Mouse (Mus musculus) left cerebral cortex, adult 18-20 months (tissue): ENCODE results near the gene Fam69b. TPM values are rescaled to one million over a fixed set of nuclear protein-coding genes. Genes with fewer than 3 reads are reported as not detected.

Source experiments
- DNase-seq, 2 experiments: peaks; one replicate each; pipeline ENCODE4 v3.0.0; 2021 to 2022; ENCODE audit warnings: low spot score in 2 of 2, mixed read lengths in 1 of 2
- long read RNA-seq, 2 experiments: library from polyadenylated mRNA; stranded (forward); transcript quantifications; one replicate each; pipeline ENCODE4 v2.0.0; 2021
- total RNA-seq, 2 experiments: library from RNA; stranded (reverse); gene quantifications; 2 replicates each; pipeline ENCODE4 v1.2.3; 2021

Gene Fam69b
- 10 to 100 TPM; 74.1 to 77.2 TPM for total RNA-seq
- long read RNA-seq, experiment 1, transcript Fam69b-201 (5 exons, 1,622 nt) = major isoform, 112 of 141 reads
- long read RNA-seq, experiment 1, partial matches to known transcripts = 4 of 141 reads
- long read RNA-seq, experiment 1, other reads (novel, unspliced or antisense) = 25 of 141 reads
- long read RNA-seq, experiment 2, transcript Fam69b-201 (5 exons, 1,622 nt) = major isoform, 114 of 134 reads
- long read RNA-seq, experiment 2, partial matches to known transcripts = 4 of 134 reads
- long read RNA-seq, experiment 2, other reads (novel, unspliced or antisense) = 14 of 134 reads

- DNase-seq = peak; percentile 87 to 92
These were observed at the start of gene Fam69b for GRCm38 (mm10) chr2:26627921-26628739. Gene Fam69b (plus strand): TSS chr2:26628457.

GRCm38 (mm10) chr2:26579714-26580113, 48.5 kb upstream of the Fam69b start, which contains the start of gene Egfl7:
Gene Egfl7 (plus strand): TSS chr2:26580014.
- no peak for DNase-seq

GRCm38 (mm10) chr2:26580751-26581150, 47.5 kb upstream of the Fam69b start:
- no peak for DNase-seq

DNA sequence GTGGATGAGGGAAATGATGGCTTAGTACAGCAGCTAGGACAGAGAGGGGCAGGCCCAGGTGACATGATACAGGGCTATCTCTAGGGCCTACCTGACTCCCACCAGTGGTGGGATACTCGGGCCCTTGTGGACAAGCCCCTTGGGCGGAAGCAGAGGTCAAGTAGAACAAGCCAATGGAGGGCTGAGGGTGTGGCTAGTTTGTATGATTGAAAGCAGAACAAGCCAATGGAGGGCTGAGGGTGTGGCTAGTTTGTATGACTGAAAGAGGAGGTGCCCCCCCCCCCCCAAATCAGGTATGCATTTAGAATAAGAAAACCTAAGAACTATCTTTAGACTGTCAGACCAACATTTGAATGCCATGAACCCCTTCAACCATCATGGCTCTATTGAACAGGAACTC, 46.1 kb upstream of the Fam69b start:
- no peak for DNase-seq

DNA sequence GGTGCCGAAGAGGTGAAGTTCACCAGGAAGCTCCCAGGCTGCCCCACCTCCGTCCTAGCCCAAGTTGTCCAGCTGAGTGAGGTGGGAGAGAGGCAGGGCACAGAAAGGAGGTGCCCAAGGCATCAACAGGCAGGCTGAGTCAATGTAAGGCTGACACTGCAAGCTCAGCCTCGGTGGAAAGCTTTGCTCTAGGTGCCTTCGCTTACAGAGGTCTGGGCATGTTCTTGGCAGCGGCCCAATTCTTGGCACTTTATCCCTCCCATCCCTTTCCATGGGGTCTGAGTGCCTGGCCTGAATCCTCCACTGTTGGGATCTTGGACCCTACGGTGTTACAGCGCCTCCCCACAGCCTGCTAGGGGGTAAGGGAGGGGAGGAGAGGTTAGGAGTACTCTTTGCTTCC, 45.5 kb upstream of the Fam69b start:
- DNase-seq = no peak

GRCm38 (mm10) chr2:26583640-26584039, 44.6 kb upstream of the Fam69b start:
- no peak for DNase-seq

DNA sequence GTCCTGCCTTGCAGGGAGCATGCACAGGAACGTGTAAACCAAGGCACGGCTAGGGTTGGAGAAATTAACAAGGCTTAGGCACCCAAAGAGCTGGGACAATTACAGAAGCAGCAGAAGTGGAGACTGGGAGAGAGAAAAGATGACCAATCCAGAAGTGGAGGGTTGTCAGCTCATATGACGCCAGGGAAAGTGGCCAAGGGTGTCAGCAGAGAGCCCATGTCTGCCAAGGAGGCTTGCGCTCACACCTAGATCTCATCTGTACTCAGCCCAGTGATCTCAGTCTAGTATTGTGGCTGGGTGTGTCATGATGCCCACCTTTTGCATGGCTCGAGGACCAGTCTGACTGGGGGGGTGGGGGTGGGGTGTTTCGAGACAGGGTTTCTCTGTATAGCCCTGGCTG, 42.5 kb upstream of the Fam69b start:
- no peak for DNase-seq

GRCm38 (mm10) chr2:26586294-26587043, 41.8 kb upstream of the Fam69b start, which contains the start of gene Gm20532:
Gene Gm20532 (plus strand): TSS chr2:26586639.
- peak; percentile 59 to 67 for DNase-seq

DNA sequence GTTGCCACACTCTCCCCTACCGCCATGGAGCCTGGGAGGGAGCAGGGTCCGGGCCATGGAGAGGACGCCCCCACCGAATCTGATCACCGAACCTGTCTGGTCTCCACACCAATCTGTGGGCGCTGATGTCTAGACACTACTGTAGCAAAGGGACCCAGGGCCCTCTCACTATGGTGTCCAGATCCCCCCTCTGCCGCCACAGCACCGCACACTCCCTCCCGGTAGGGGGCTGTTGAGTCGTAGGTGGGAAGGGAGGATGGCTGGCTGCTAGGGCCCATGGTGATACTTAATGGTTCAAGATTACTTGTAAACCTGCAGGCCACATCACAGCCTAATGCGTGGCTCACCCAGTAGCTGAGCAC, 41.2 kb upstream of the Fam69b start:
- no peak for DNase-seq

GRCm38 (mm10) chr2:26588573-26588972, 39.7 kb upstream of the Fam69b start:
- DNase-seq = no peak

DNA sequence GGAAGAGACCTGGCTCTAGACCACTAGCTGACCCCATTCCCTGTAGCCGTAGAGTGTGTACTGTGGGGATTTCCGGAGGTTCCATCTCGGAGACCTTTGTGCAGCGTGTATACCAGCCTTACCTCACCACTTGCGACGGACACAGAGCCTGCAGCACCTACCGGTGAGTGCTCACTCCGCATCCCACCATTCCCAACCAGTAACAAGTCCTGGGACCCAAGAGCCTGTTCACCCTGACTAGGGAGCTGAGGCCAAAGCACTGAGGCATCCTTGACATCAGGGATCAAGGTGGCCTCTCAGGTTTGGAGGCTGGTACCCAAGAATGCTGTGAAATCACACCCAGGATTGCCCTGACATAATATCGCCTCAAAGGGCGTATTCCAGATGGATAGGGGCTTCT, 39.0 kb upstream of the Fam69b start:
- DNase-seq = no peak

GRCm38 (mm10) chr2:26590282-26590681, 38.0 kb upstream of the Fam69b start:
- no peak for DNase-seq

DNA sequence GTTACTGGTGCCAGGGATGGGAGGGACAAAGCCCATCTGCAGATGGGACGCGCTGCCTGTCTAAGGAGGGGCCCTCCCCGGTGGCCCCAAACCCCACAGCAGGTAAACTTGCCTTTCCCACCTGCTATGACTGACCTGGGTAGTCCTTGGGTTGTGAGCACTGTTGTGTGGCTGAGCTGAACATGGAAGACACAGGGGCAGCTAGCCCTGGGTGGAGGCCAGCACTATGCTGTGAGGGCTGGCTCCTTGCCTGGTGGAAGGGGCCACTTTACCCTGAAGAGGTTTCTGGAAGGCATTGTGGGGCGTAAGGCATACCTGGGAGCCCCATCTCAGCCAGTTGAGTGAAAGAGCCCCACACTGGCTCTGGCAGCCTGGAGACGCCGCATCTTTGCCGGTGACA, 37.3 kb upstream of the Fam69b start:
- no peak for DNase-seq

DNA sequence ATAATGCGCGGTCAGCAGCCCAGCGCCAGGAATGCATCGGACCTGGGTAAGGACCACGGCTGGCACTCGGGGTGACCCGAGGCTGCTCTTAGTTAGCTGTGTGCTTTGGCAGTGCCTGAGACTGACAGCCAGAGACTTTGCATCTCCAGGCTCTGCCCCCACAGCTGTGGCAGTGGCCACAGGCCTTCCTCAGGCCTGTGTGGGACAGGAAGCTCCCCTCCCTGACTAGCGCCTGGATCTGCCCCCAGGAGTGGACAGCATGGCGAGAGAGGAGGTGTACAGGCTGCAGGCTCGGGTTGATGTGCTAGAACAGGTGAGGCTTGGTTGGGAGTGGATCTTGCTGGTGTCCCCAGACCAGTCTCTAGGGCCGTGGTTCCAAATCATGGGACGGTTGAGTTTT, 36.8 kb upstream of the Fam69b start:
- DNase-seq = no peak

DNA sequence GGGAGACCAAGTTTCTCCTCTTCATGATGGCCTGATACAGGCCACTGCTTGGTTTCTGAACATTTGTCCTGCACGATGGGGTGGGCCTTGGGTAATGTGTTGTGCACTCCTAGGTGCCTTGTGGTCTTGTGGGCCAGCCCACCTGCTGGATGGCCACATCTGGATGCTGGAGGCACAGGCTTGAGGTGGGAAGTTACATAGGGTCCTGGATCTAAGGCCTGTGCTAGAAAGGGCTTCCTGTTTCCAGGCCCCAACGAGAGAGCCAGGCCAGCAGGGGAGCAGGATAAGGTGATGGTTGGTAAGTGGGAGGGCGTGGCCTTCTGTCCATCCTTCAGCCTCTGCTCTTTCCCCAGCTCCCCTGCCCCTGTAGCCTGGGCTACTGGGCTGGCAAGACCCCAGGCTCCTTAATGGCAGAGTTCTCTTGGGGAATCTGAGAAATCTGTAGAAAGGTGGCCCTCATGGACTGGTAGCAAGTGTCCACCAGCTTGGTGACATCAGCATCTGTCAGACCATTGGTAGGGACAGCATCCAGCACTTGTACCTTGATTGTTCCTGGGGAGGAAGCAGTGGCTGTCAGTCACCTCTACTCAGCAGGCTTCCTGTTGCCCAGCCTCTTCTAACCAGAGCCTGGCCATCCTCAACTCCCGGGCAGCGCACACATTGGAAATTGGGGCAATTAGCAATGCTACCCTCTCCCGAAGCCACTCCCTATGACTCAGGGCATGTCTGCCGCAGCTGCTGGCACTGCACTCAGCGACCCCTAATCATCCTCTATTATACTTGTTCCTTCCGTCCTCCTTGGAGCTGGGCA, 34.8 kb upstream of the Fam69b start:
- DNase-seq = no peak

DNA sequence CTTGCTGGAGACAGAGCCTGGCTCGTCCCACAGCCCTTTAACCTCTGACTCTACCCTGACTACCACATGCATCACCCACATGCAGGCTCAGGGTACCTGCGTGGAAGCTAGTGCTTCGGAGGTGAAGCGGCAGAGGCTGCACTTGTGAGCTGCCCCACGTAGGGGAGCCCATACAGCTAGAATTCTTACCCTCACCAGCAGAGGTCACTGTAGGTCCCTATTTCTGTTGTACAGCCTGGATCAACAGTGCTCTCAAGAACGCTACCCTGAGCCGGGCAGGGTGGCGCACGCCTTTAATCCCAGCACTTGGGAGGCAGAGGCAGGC, 34.3 kb upstream of the Fam69b start:
- peak; percentile 24 to 59 for DNase-seq

- no peak for DNase-seq
These were observed 33.8 kb upstream of the Fam69b start for GRCm38 (mm10) chr2:26594461-26594933.

DNA sequence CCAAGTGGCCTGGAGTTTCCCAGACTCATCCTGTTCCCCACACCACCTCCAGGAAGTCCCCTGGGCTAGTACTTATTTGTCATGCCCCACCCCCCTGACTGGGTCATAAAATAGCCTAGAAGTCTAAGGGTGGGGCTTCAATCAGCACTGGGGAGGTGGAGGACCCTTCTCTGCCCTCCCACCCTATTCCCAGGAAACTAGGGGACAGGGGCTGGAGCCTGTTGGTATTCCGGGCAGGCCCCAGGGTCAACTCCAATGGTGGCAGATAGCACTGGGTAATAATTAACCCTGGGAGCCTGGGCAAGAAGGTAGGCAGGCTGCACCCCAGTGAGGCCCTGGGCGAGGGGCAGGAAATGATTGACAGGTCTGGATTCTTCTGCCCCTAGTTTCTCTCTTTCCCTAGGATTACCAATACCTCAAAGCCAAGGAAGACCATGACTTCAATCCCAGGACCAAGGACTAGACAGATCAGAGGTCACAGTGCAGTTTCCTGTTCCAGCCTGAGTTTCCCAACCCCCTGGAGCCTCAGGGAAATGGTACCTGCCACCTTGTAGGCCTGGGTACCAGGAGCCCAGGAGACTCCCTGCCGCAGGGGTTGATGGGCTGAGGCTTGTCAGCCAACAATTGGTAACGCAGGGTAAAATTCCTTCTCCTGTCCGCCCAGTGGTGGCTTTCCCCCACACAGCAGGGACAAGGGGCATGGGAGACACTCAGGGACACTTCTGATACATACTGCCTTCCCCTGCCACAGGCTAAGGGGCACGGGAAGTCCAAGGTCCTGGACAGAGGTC, 33.1 kb upstream of the Fam69b start:
- no peak for DNase-seq

- DNase-seq = no peak
These were observed 32.4 kb upstream of the Fam69b start for GRCm38 (mm10) chr2:26595725-26596435.
